Mouse (Mus musculus): Measurements from ENCODE around the gene Rps15. TPM values are rescaled to one million over a fixed set of nuclear protein-coding genes. Genes with fewer than 3 reads are reported as not detected.

Rps15 gene
- polyA plus RNA-seq, 1 experiment = 1,107 TPM

Other genes starting within 250 kb of the Rps15 start
- gene Gpx4, start 245.3 kb upstream of the Rps15 start, polyA plus RNA-seq (2012; ENCODE audit: insufficient read depth, insufficient read length, missing spikeins) = 2,282 and 3,621 TPM in 2 replicates
- 14.3 and 16.2 TPM in 2 replicates for gene Sbno2, start 186.9 kb upstream of the Rps15 start, polyA plus RNA-seq (2012; ENCODE audit: insufficient read depth, insufficient read length, missing spikeins)
- 113 and 121 TPM in 2 replicates for gene Stk11, start 176.7 kb upstream of the Rps15 start, polyA plus RNA-seq (2012; ENCODE audit: insufficient read depth, insufficient read length, missing spikeins)
- 1,146 and 1,395 TPM in 2 replicates for gene Atp5d, start 153.8 kb upstream of the Rps15 start, polyA plus RNA-seq (2012; ENCODE audit: insufficient read depth, insufficient read length, missing spikeins)
- gene Cbarp, start 151.6 kb upstream of the Rps15 start, polyA plus RNA-seq (2012; ENCODE audit: insufficient read depth, insufficient read length, missing spikeins) = 1.1 and 1.5 TPM in 2 replicates
- gene Midn, start 144.2 kb upstream of the Rps15 start, polyA plus RNA-seq (2012; ENCODE audit: insufficient read depth, insufficient read length, missing spikeins) = 25.5 and 31.6 TPM in 2 replicates
- gene Cirbp, start 126.5 kb upstream of the Rps15 start, polyA plus RNA-seq (2012; ENCODE audit: insufficient read depth, insufficient read length, missing spikeins) = 15.1 and 27.5 TPM in 2 replicates
- 10.9 and 14.9 TPM in 2 replicates for gene 1600002K03Rik, start 119.5 kb upstream of the Rps15 start, polyA plus RNA-seq (2012; ENCODE audit: insufficient read depth, insufficient read length, missing spikeins)
- 1.0 and 1.1 TPM in 2 replicates for gene Efna2, start 113.0 kb upstream of the Rps15 start, polyA plus RNA-seq (2012; ENCODE audit: insufficient read depth, insufficient read length, missing spikeins)
- gene Mum1, start 66.0 kb upstream of the Rps15 start, polyA plus RNA-seq (2012; ENCODE audit: insufficient read depth, insufficient read length, missing spikeins) = 9.7 and 11.1 TPM in 2 replicates
- gene Ndufs7, start 43.3 kb upstream of the Rps15 start, polyA plus RNA-seq (2012; ENCODE audit: insufficient read depth, insufficient read length, missing spikeins) = 732 and 1,152 TPM in 2 replicates
- gene Gamt, start 31.4 kb upstream of the Rps15 start, polyA plus RNA-seq (2012; ENCODE audit: insufficient read depth, insufficient read length, missing spikeins) = 10.5 and 17.8 TPM in 2 replicates
- gene Dazap1, start 31.0 kb upstream of the Rps15 start, polyA plus RNA-seq (2012; ENCODE audit: insufficient read depth, insufficient read length, missing spikeins) = 51.6 and 76.7 TPM in 2 replicates
- gene Apc2, start 3.5 kb downstream of the Rps15 start, polyA plus RNA-seq (2012; ENCODE audit: insufficient read depth, insufficient read length, missing spikeins) = 0.38 TPM in 1 of 2 replicates, not detected in the other
- gene 2310011J03Rik, start 28.1 kb downstream of the Rps15 start, polyA plus RNA-seq (2012; ENCODE audit: insufficient read depth, insufficient read length, missing spikeins) = 24.3 and 25.7 TPM in 2 replicates
- 4.3 and 7.8 TPM in 2 replicates for gene Pcsk4, start 37.0 kb downstream of the Rps15 start, polyA plus RNA-seq (2012; ENCODE audit: insufficient read depth, insufficient read length, missing spikeins)
- gene Reep6, start 37.5 kb downstream of the Rps15 start, polyA plus RNA-seq (2012; ENCODE audit: insufficient read depth, insufficient read length, missing spikeins) = 15.7 and 17.7 TPM in 2 replicates
- 2.9 and 4.2 TPM in 2 replicates for gene Adamtsl5, start 56.0 kb downstream of the Rps15 start, polyA plus RNA-seq (2012; ENCODE audit: insufficient read depth, insufficient read length, missing spikeins)
- not detected in 2 replicates for gene Plk5, start 64.0 kb downstream of the Rps15 start, polyA plus RNA-seq (2012; ENCODE audit: insufficient read depth, insufficient read length, missing spikeins)
- 3.3 and 3.7 TPM in 2 replicates for gene Mex3d, start 95.2 kb downstream of the Rps15 start, polyA plus RNA-seq (2012; ENCODE audit: insufficient read depth, insufficient read length, missing spikeins)
- 79.3 and 90.4 TPM in 2 replicates for gene Mbd3, start 107.1 kb downstream of the Rps15 start, polyA plus RNA-seq (2012; ENCODE audit: insufficient read depth, insufficient read length, missing spikeins)
- 2,528 and 2,993 TPM in 2 replicates for gene Uqcr11, start 114.4 kb downstream of the Rps15 start, polyA plus RNA-seq (2012; ENCODE audit: insufficient read depth, insufficient read length, missing spikeins)
- gene Tcf3, start 141.2 kb downstream of the Rps15 start, polyA plus RNA-seq (2012; ENCODE audit: insufficient read depth, insufficient read length, missing spikeins) = 11.4 and 15.1 TPM in 2 replicates
- gene Onecut3, start 202.4 kb downstream of the Rps15 start, polyA plus RNA-seq (2012; ENCODE audit: insufficient read depth, insufficient read length, missing spikeins) = not detected in 2 replicates
- not detected in 2 replicates for gene Atp8b3, start 246.7 kb downstream of the Rps15 start, polyA plus RNA-seq (2012; ENCODE audit: insufficient read depth, insufficient read length, missing spikeins)

Data from brown adipose tissue, adult 24 weeks (tissue).